Mouse (Mus musculus): Measurements from ENCODE around the gene Tbx3. TPM values are rescaled to one million over a fixed set of nuclear protein-coding genes. Genes with fewer than 3 reads are reported as not detected.

The Tbx3 gene
- polyA plus RNA-seq, 1 experiment from 2014 or later = 2.8 TPM

DNA sequence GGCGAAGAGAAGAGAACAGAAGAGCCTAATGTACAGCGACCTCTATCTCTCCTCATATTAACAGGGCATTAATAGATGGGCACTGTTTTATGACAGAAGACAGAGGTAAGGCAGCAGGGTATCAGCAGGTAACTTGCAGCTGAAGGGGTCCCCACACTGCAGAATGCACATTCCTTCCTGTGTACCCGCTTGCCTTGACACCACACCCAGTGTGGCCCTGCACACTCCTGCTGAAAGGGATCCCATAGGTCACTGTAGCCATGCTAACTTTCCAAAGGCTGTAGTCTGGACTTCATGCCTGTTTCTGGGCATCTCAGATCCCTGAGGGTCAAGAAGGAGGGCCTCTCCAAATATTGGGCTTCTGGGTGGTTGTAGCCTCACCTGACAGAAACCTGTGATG is 42.4 kb upstream of the Tbx3 start:
- Histone ChIP-seq H3K4me2 (ENCODE audit: low read depth, low read length) (no peak overlapping the region), H3K4me3 (ENCODE audit: low read depth, low read length) (no peak overlapping the region), H3K4me1 (ENCODE audit: insufficient read depth) (peaks cover 4% of the 10 kb centered on the region; the same call in 1 of the 2 replicates), H3K27me3 (ENCODE audit: insufficient read depth, low read length) (peaks cover 22% of the 10 kb centered on the region), H3K9me3 (ENCODE audit: low read length) (no peaks in the 10 kb centered on the region), H3K27ac (ENCODE audit: low read depth) (no peak overlapping the region), H3K36me3 (replicated peaks; ENCODE audit: insufficient read depth, low read length) (no peaks in the 10 kb centered on the region), H3K9ac (replicated peaks) (no peak overlapping the region)
- no peak for DNase-seq
- ATAC-seq = no peak
- TF ChIP-seq EP300 (IDR thresholded peaks at IDR 0.05; ENCODE audit: low read depth) (no peak), CTCF (IDR thresholded peaks at IDR 0.05; ENCODE audit: low read depth) (no peak)
- WGBS (ENCODE audit: insufficient replicate concordance) = 72% methylated on average over 3 of the region's 3 CpGs

DNA sequence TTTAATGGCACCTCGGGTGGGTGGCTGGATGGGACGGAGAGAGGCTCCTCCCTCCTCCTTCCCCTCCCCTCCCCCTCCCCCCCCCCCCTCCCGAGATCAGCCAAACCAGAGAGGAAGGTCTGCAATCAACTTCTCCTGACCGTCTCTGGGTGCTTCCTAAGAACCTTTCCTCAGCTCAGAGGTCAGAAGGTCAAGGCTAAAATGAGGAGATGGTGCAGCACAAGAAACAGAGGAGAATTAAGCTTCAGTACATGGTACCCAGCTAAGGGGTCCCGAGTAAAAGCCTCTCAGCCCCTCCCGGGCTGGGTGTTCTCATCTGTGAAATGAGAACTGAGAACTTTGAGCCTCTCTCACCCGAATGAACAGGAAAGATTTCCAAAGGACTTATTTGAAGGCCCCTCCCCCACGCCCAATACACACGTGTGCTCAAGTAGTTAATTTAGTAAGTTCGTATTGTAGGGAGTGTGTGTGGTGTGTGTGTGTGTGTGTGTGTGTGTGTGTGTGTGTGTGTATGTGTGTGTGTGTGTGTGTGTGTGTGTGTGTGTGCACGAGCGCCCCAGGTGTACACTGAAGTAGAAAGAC is 41.6 kb upstream of the Tbx3 start:
- peaks cover 22% of the 10 kb centered on the region for H3K27me3 ChIP-seq (ENCODE audit: insufficient read depth, low read length)
- no peaks in the 10 kb centered on the region for H3K4me1 ChIP-seq (ENCODE audit: insufficient read depth)
- TF ChIP-seq CTCF (IDR thresholded peaks at IDR 0.05; ENCODE audit: low read depth) (no peak), EP300 (IDR thresholded peaks at IDR 0.05; ENCODE audit: low read depth) (no peak)
- H3K36me3 ChIP-seq (replicated peaks; ENCODE audit: insufficient read depth, low read length) = no peaks in the 10 kb centered on the region
- H3K9me3 ChIP-seq (ENCODE audit: low read length) = no peaks in the 10 kb centered on the region
- no peak overlapping the region for H3K4me2 ChIP-seq (ENCODE audit: low read depth, low read length)
- ATAC-seq (no peak), DNase-seq (no peak)
- no peak overlapping the region for H3K27ac ChIP-seq (ENCODE audit: low read depth)
- WGBS (ENCODE audit: insufficient replicate concordance) = 28% methylated on average over 11 of the region's 12 CpGs
- no peak overlapping the region for H3K9ac ChIP-seq (replicated peaks)
- H3K4me3 ChIP-seq (ENCODE audit: low read depth, low read length) = no peak overlapping the region

DNA sequence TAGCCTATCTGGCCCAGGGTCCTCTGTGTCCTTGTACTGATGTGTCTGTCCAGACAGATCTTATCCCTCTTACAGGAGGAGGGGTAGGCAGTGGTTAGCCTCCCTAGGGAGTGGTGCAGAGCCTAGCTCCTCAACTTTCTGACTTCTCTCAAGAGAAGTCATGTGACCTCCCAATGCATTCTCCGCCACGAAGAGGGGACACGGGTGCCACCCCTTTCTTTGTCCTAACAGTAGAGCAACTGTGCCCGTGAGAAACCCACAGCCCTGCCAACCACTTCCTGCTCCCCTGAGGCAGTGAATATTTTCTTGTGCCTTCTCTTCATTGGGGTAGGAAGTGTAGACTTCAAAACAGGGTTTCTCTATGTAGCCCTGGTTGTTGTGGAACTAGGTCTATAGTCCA is 36.9 kb upstream of the Tbx3 start:
- H3K27ac ChIP-seq (ENCODE audit: low read depth) = no peak overlapping the region
- no peak overlapping the region for H3K9ac ChIP-seq (replicated peaks)
- H3K4me3 ChIP-seq (ENCODE audit: low read depth, low read length) = no peak overlapping the region
- no peaks in the 10 kb centered on the region for H3K36me3 ChIP-seq (replicated peaks; ENCODE audit: insufficient read depth, low read length)
- H3K4me2 ChIP-seq (ENCODE audit: low read depth, low read length) = no peak overlapping the region
- ATAC-seq = no peak
- no peak for DNase-seq
- H3K9me3 ChIP-seq (ENCODE audit: low read length) = no peaks in the 10 kb centered on the region
- 59% methylated on average over 4 of the region's 4 CpGs for WGBS (ENCODE audit: insufficient replicate concordance)
- H3K27me3 ChIP-seq (ENCODE audit: insufficient read depth, low read length) = no peaks in the 10 kb centered on the region
- TF ChIP-seq CTCF (IDR thresholded peaks at IDR 0.05; ENCODE audit: low read depth) = no peak
- no peak for TF ChIP-seq EP300 (IDR thresholded peaks at IDR 0.05; ENCODE audit: low read depth)
- H3K4me1 ChIP-seq (ENCODE audit: insufficient read depth) = no peaks in the 10 kb centered on the region

DNA sequence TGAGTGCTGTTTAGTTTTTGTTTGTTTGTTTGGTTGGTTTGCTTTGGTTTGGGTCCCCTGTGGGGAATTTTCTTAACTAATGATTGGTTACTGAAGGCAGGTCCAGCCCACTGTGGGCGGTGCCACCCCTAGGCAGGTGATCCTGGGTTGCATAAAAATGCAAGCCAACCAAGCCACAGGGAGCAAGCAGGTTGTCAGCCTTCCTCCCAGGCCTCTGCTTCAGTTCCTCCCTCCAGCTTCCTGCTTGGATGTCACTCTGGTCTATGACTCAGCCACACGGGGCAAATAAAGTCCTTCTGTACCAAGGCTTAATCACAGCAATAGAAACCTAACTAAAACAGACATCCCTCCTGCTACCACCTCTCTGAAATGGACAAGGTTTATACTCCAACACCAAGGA is 35.6 kb upstream of the Tbx3 start:
- no peak overlapping the region for H3K4me3 ChIP-seq (ENCODE audit: low read depth, low read length)
- no peak overlapping the region for H3K4me2 ChIP-seq (ENCODE audit: low read depth, low read length)
- no peak overlapping the region for H3K27ac ChIP-seq (ENCODE audit: low read depth)
- H3K9me3 ChIP-seq (ENCODE audit: low read length) = no peaks in the 10 kb centered on the region
- DNase-seq = no peak
- no peaks in the 10 kb centered on the region for H3K36me3 ChIP-seq (replicated peaks; ENCODE audit: insufficient read depth, low read length)
- TF ChIP-seq CTCF (IDR thresholded peaks at IDR 0.05; ENCODE audit: low read depth) = no peak
- TF ChIP-seq EP300 (IDR thresholded peaks at IDR 0.05; ENCODE audit: low read depth) = no peak
- no peak for ATAC-seq
- H3K27me3 ChIP-seq (ENCODE audit: insufficient read depth, low read length) = no peaks in the 10 kb centered on the region
- no peak overlapping the region for H3K9ac ChIP-seq (replicated peaks)
- H3K4me1 ChIP-seq (ENCODE audit: insufficient read depth) = no peaks in the 10 kb centered on the region
- 61% methylated on average over 2 of the region's 2 CpGs for WGBS (ENCODE audit: insufficient replicate concordance)

DNA sequence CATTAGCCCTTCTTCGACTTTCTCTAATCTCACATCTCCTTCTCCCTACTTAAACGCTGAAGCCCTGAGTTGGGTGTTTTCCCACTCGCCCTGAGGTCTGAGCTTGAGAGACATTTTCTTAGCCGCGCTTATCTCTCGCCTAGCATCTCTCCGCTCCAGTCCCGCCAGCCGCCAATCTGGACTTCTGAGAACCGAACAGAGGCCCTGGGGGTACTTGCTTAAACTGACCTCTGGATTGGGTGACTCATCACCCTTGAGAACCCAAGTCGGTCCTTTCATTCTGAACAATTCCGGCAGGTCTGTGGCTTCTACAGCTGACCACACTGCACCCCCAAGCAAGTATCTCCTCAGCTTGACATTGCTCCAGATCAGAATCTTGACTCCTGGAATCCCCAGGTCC is 32.2 kb upstream of the Tbx3 start:
- Histone ChIP-seq H3K9ac (replicated peaks) (no peak overlapping the region), H3K4me3 (ENCODE audit: low read depth, low read length) (no peak overlapping the region), H3K27me3 (ENCODE audit: insufficient read depth, low read length) (no peaks in the 10 kb centered on the region), H3K4me1 (ENCODE audit: insufficient read depth) (no peaks in the 10 kb centered on the region), H3K4me2 (ENCODE audit: low read depth, low read length) (no peak overlapping the region), H3K27ac (ENCODE audit: low read depth) (no peak overlapping the region), H3K36me3 (replicated peaks; ENCODE audit: insufficient read depth, low read length) (no peaks in the 10 kb centered on the region), H3K9me3 (ENCODE audit: low read length) (no peaks in the 10 kb centered on the region)
- DNase-seq = no peak
- ATAC-seq = no peak
- 40% methylated on average over 12 of the region's 12 CpGs for WGBS (ENCODE audit: insufficient replicate concordance)
- no peak for TF ChIP-seq EP300 (IDR thresholded peaks at IDR 0.05; ENCODE audit: low read depth)
- no peak for TF ChIP-seq CTCF (IDR thresholded peaks at IDR 0.05; ENCODE audit: low read depth)

DNA sequence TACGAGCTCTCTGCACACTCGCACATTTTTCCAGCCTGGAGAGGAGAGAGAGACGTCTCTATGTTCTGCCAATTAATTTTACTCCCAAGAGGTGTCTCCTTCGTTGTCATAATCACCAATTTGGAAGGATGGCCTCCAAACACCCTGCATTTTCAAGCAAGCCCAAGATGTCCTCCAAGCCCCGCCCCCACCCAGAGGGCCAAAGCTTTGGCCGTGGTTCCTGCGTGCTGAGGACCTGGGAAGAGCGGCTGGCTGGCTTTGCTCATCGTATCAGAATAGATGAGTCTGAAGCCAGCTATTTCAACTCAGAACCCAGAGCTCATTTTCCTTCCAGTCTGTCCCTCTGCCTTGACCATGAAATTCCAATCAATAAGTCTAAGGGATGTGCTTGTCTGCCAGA is 29.4 kb upstream of the Tbx3 start:
- Histone ChIP-seq H3K9ac (replicated peaks) (no peak overlapping the region), H3K27ac (ENCODE audit: low read depth) (no peak overlapping the region), H3K27me3 (ENCODE audit: insufficient read depth, low read length) (0 out of 2 replicates have a peak, but pooled peaks cover 3% of the 10 kb centered on the region), H3K9me3 (ENCODE audit: low read length) (no peaks in the 10 kb centered on the region), H3K36me3 (replicated peaks; ENCODE audit: insufficient read depth, low read length) (no peaks in the 10 kb centered on the region), H3K4me1 (ENCODE audit: insufficient read depth) (no peaks in the 10 kb centered on the region), H3K4me3 (ENCODE audit: low read depth, low read length) (no peak overlapping the region), H3K4me2 (ENCODE audit: low read depth, low read length) (no peak overlapping the region)
- TF ChIP-seq EP300 (IDR thresholded peaks at IDR 0.05; ENCODE audit: low read depth) (no peak), CTCF (IDR thresholded peaks at IDR 0.05; ENCODE audit: low read depth) (no peak)
- 67% methylated on average over 9 of the region's 9 CpGs for WGBS (ENCODE audit: insufficient replicate concordance)
- no peak for DNase-seq
- no peak for ATAC-seq

DNA sequence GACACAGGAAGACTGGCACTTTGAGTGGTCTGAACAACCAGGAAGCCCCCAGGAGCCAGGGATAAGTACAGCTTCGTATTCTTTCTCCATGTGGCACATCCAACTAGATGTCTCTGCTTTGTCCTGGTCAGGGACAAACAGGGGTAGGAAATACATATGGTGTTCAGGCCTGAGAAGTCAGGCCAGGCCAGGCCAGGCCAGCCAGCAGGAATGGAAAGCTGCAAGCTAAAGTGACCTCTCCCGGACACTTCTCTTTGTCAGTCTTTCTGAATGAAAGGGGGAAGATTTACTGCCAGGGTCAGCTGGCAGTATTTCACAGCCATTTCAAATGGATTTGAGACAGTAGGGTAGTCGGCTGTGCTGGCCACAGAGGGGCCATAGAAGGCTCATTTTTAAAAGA is 28.8 kb upstream of the Tbx3 start:
- Histone ChIP-seq H3K4me2 (ENCODE audit: low read depth, low read length) (no peak overlapping the region), H3K27ac (ENCODE audit: low read depth) (no peak overlapping the region), H3K27me3 (ENCODE audit: insufficient read depth, low read length) (0 out of 2 replicates have a peak, but pooled peaks cover 3% of the 10 kb centered on the region), H3K9me3 (ENCODE audit: low read length) (no peaks in the 10 kb centered on the region), H3K36me3 (replicated peaks; ENCODE audit: insufficient read depth, low read length) (no peaks in the 10 kb centered on the region), H3K9ac (replicated peaks) (no peak overlapping the region), H3K4me3 (ENCODE audit: low read depth, low read length) (no peak overlapping the region), H3K4me1 (ENCODE audit: insufficient read depth) (no peaks in the 10 kb centered on the region)
- WGBS (ENCODE audit: insufficient replicate concordance) = 42% methylated on average over 3 of the region's 3 CpGs
- TF ChIP-seq CTCF (IDR thresholded peaks at IDR 0.05; ENCODE audit: low read depth) = no peak
- TF ChIP-seq EP300 (IDR thresholded peaks at IDR 0.05; ENCODE audit: low read depth) = no peak
- ATAC-seq (no peak), DNase-seq (no peak)
